Mouse (Mus musculus): ENCODE data around the gene Gm21865. TPM values are rescaled to one million over a fixed set of nuclear protein-coding genes. Genes with fewer than 3 reads are reported as not detected.
"Not testable (repeated sequence)": the region's sequence is repeated elsewhere in the genome, so short reads cannot be mapped to it uniquely, and the experiment has no call there.

Gm21865 gene
- not detected in 2 replicates for polyA plus RNA-seq (2012)

DNA sequence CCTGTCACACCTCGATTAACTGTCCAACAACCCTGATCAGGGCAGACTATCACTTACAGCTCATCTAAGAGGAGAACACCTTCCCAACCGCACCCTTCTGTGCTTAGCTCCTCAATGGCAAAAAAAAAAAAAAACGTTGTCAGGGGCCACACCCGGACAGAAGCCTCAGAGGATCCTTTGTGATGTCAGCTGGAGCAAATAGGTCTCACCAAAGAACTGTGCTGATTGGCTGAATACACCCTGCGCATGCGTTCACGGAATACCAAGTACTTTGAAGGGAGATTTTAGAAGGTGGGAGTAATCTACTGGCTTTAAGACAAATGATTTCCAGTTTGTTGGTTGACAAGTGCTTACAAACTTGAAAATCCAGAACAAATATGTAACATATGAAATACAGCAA is at the start of gene Gm21865:
TSS of gene Gm21865 (minus strand) at position 101 of the 400 bp plus-strand sequence.
- not testable (repeated sequence) for TF ChIP-seq GATA1 (IDR thresholded peaks at IDR 0.05; ENCODE audit: low read length)

Other genes starting within 250 kb of the Gm21865 start
- gene Gm21882, start 64.6 kb upstream of the Gm21865 start, polyA plus RNA-seq (2012): not detected in 2 replicates